Mouse (Mus musculus) liver, embryonic 11.5 days (tissue): Measurements from ENCODE around the gene Srpx2. TPM values are rescaled to one million over a fixed set of nuclear protein-coding genes. Genes with fewer than 3 reads are reported as not detected.

Source experiments
- ATAC-seq: fragments of 200-750 bp; cut with Nextera tagmentation; replicated peaks from 2 replicates; pipeline ENCODE4 v1.8.0; 2017; ENCODE audit warnings: moderate number of reproducible peaks, mild to moderate bottlenecking, moderate TSS enrichment, moderate library complexity; ENCODE audit not compliant: low FRiP score
- DNase-seq: peaks from one replicate; pipeline ENCODE4 v3.0.0-alpha.2; 2017; ENCODE audit warnings: low spot score
- H3K27ac ChIP-seq: fragments of 300-500 bp; sonication (generic); 2 replicates; pipeline ENCODE4 v1.5.1; 2014; ENCODE audit warnings: mild to moderate bottlenecking, low read depth, low read length, control low read depth
- H3K27me3 ChIP-seq: fragments of 300-500 bp; sonication (generic); replicated peaks from 2 replicates; pipeline ENCODE4 v1.6.1; 2014; ENCODE audit warnings: low read length, mixed read lengths; ENCODE audit not compliant: control insufficient read depth, insufficient read depth
- H3K36me3 ChIP-seq: fragments of 300-500 bp; sonication (generic); 2 replicates; pipeline ENCODE4 v1.6.1; 2014; ENCODE audit warnings: mild to moderate bottlenecking, low read length, moderate library complexity, mixed read lengths; ENCODE audit not compliant: control insufficient read depth, insufficient read depth
- H3K4me1 ChIP-seq: fragments of 300-500 bp; sonication (generic); replicated peaks from 2 replicates; pipeline ENCODE4 v1.6.1; 2014; ENCODE audit warnings: low read length, mixed read lengths; ENCODE audit not compliant: control insufficient read depth, insufficient read depth
- H3K4me2 ChIP-seq: fragments of 300-500 bp; sonication (generic); 2 replicates; pipeline ENCODE4 v1.6.1; 2014; ENCODE audit warnings: mild to moderate bottlenecking, control low read depth, moderate library complexity
- H3K4me3 ChIP-seq: fragments of 300-500 bp; sonication (generic); 2 replicates; pipeline ENCODE4 v1.5.1; 2014; ENCODE audit warnings: low read depth, low read length, control low read depth
- H3K9ac ChIP-seq: fragments of 300-500 bp; sonication (generic); 2 replicates; pipeline ENCODE4 v1.6.1; 2014; ENCODE audit warnings: low read depth, low read length, control low read depth
- H3K9me3 ChIP-seq: fragments of 300-500 bp; sonication (generic); 2 replicates; pipeline ENCODE4 v1.6.1; 2016; ENCODE audit warnings: low read length, inconsistent platforms, mixed read lengths; ENCODE audit not compliant: control insufficient read depth
- WGBS: fragments of 180-500 bp; shearing (Covaris S2); extraction: QIAGEN DNeasy Blood & Tissue Kit; methylation state at CpG from one replicate; pipeline ENCODE4 v1.1.7; 2014; 5-methylcytosine and 5-hydroxymethylcytosine counted together
- polyA plus RNA-seq: library from polyadenylated mRNA; unstranded; fragments of >200 nt; fragmentation: Nextera tagmentation; extraction: Ambion mirVana; gene quantifications from 2 replicates; pipeline ENCODE4 v1.2.1, GENCODE M21; 2014

Srpx2 gene
- 0.15 and 0.25 TPM in 2 replicates for polyA plus RNA-seq

- Histone ChIP-seq H3K27ac (no peak within 1 kb of the TSS), H3K36me3 (no peaks in the 10 kb centered on the region), H3K27me3 (peaks cover 3% of the 10 kb centered on the region), H3K9me3 (no peaks in the 10 kb centered on the region), H3K4me1 (no peaks in the 10 kb centered on the region), H3K9ac (no peak within 1 kb of the TSS), H3K4me2 (no peak within 1 kb of the TSS), H3K4me3 (no peak within 1 kb of the TSS)
- WGBS = 30% methylated on average over 3 of the region's 3 CpGs
- ATAC-seq (no peak), DNase-seq (no peak)
These were observed at the start of gene Srpx2 for GRCm38 (mm10) chrX:133908261-133908660. Gene Srpx2 (plus strand): TSS chrX:133908426.

- no peak overlapping the region for H3K4me3 ChIP-seq
- H3K9me3 ChIP-seq = no peaks in the 10 kb centered on the region
- H3K27ac ChIP-seq = no peak overlapping the region
- DNase-seq (no peak), ATAC-seq (no peak)
- no peak overlapping the region for H3K9ac ChIP-seq
- no peaks in the 10 kb centered on the region for H3K27me3 ChIP-seq
- H3K4me1 ChIP-seq = no peaks in the 10 kb centered on the region
- 56% methylated on average over 6 of the region's 6 CpGs for WGBS
- no peak overlapping the region for H3K4me2 ChIP-seq
- no peaks in the 10 kb centered on the region for H3K36me3 ChIP-seq
These were observed 38.5 kb upstream of the Srpx2 start for GRCm38 (mm10) chrX:133869743-133870142.

- H3K9ac ChIP-seq = no peak overlapping the region
- H3K27ac ChIP-seq = no peak overlapping the region
- H3K9me3 ChIP-seq = no peaks in the 10 kb centered on the region
- no peaks in the 10 kb centered on the region for H3K27me3 ChIP-seq
- no peak for DNase-seq
- H3K36me3 ChIP-seq = no peaks in the 10 kb centered on the region
- no peaks in the 10 kb centered on the region for H3K4me1 ChIP-seq
- no peak overlapping the region for H3K4me3 ChIP-seq
- WGBS = 72% methylated on average over 3 of the region's 3 CpGs
- no peak for ATAC-seq
- H3K4me2 ChIP-seq = no peak overlapping the region
These were observed 20.9 kb upstream of the Srpx2 start for GRCm38 (mm10) chrX:133887308-133887707.

- H3K27ac ChIP-seq = no peak overlapping the region
- no peak overlapping the region for H3K4me3 ChIP-seq
- H3K9me3 ChIP-seq = no peaks in the 10 kb centered on the region
- no peaks in the 10 kb centered on the region for H3K27me3 ChIP-seq
- no peak overlapping the region for H3K4me2 ChIP-seq
- WGBS = 89% methylated on average over 5 of the region's 5 CpGs
- H3K36me3 ChIP-seq = no peaks in the 10 kb centered on the region
- H3K9ac ChIP-seq = no peak overlapping the region
- no peaks in the 10 kb centered on the region for H3K4me1 ChIP-seq
- no peak for DNase-seq
- no peak for ATAC-seq
These were observed 20.1 kb upstream of the Srpx2 start for GRCm38 (mm10) chrX:133888111-133888510.

GRCm38 (mm10) chrX:133898014-133898542 is 10.1 kb upstream of the Srpx2 start, which contains the start of gene Tspan6:
Gene Tspan6 (minus strand): TSS chrX:133898429.
- ATAC-seq = peak; percentile 88
- no peaks in the 10 kb centered on the region for H3K36me3 ChIP-seq
- H3K4me1 ChIP-seq = no peaks in the 10 kb centered on the region
- H3K27me3 ChIP-seq = no peaks in the 10 kb centered on the region
- H3K4me2 ChIP-seq = peak within 1 kb of the TSS; percentile 63
- H3K4me3 ChIP-seq = peak within 1 kb of the TSS; percentile 59
- H3K9me3 ChIP-seq = no peaks in the 10 kb centered on the region
- peak; percentile 63 for DNase-seq
- 17% methylated on average over 33 of the region's 33 CpGs for WGBS
- no peak within 1 kb of the TSS for H3K27ac ChIP-seq
- peak within 1 kb of the TSS; percentile 67 for H3K9ac ChIP-seq

GRCm38 (mm10) chrX:133911397-133912103 is 3.3 kb downstream of the Srpx2 start:
- H3K9me3 ChIP-seq = no peaks in the 10 kb centered on the region
- H3K4me2 ChIP-seq = no peak overlapping the region
- H3K9ac ChIP-seq = no peak overlapping the region
- DNase-seq = no peak
- H3K4me1 ChIP-seq = no peaks in the 10 kb centered on the region
- ATAC-seq = no peak
- no peak overlapping the region for H3K27ac ChIP-seq
- WGBS = 40% methylated on average over 10 of the region's 10 CpGs
- no peak overlapping the region for H3K4me3 ChIP-seq
- H3K27me3 ChIP-seq = peaks cover 3% of the 10 kb centered on the region
- no peaks in the 10 kb centered on the region for H3K36me3 ChIP-seq

GRCm38 (mm10) chrX:133913006-133913405 is 4.8 kb downstream of the Srpx2 start:
- 64% methylated on average over 3 of the region's 3 CpGs for WGBS
- no peak for DNase-seq
- Histone ChIP-seq H3K36me3 (no peaks in the 10 kb centered on the region), H3K4me1 (no peaks in the 10 kb centered on the region), H3K9ac (no peak overlapping the region), H3K27ac (no peak overlapping the region), H3K27me3 (peaks cover 3% of the 10 kb centered on the region), H3K9me3 (no peaks in the 10 kb centered on the region), H3K4me3 (no peak overlapping the region), H3K4me2 (no peak overlapping the region)
- no peak for ATAC-seq

GRCm38 (mm10) chrX:133914219-133914618 is 6.0 kb downstream of the Srpx2 start:
- Histone ChIP-seq H3K4me3 (no peak overlapping the region), H3K27ac (no peak overlapping the region), H3K27me3 (peaks cover 3% of the 10 kb centered on the region), H3K9me3 (no peaks in the 10 kb centered on the region), H3K9ac (no peak overlapping the region), H3K4me2 (no peak overlapping the region), H3K4me1 (no peaks in the 10 kb centered on the region), H3K36me3 (no peaks in the 10 kb centered on the region)
- 53% methylated on average over 7 of the region's 7 CpGs for WGBS
- no peak for DNase-seq
- ATAC-seq = no peak; the same call in 1 of the 2 replicates

GRCm38 (mm10) chrX:133921187-133921586 is 13.0 kb downstream of the Srpx2 start:
- H3K9ac ChIP-seq = no peak overlapping the region
- H3K4me2 ChIP-seq = no peak overlapping the region
- H3K27ac ChIP-seq = no peak overlapping the region
- no peak for ATAC-seq
- H3K36me3 ChIP-seq = no peaks in the 10 kb centered on the region
- H3K4me3 ChIP-seq = no peak overlapping the region
- no peaks in the 10 kb centered on the region for H3K9me3 ChIP-seq
- 51% methylated on average over 4 of the region's 4 CpGs for WGBS
- no peak for DNase-seq
- H3K4me1 ChIP-seq = no peaks in the 10 kb centered on the region
- H3K27me3 ChIP-seq = no peaks in the 10 kb centered on the region; the same call in 1 of the 2 replicates
